Mouse (Mus musculus): ENCODE data around the gene Opn4. TPM values are rescaled to one million over a fixed set of nuclear protein-coding genes. Genes with fewer than 3 reads are reported as not detected.

The Opn4 gene
- polyA plus RNA-seq, 1 experiment from 2014 or later, result not detected

DNA sequence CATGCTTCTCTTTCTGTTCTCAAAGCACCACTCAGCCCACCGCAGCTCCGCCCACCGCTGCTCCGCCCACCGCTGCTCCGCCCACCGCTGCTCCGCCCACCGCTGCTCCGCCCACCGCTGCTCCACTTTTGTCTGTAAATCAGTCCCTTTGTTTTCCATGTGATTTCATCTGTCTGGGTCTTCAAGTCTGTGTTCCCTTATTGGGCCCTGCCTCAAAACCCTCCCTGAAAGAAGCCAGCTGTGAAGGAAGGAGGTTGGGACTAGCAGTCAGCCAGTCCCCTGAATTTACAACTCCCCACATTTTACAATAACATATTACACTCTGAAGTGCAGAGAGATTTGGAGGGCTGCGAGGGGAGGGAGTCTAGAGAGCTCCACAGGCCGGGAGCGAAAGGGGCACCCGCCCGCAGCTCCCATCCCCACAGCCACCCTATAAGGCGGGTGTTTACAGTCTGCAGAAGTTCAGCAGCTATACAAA is 59.2 kb downstream of the Opn4 start:
- Histone ChIP-seq H3K9me3 (ENCODE audit: low read length) (no peaks in the 10 kb centered on the region), H3K36me3 (replicated peaks; ENCODE audit: insufficient read depth, low read length) (no peaks in the 10 kb centered on the region), H3K9ac (replicated peaks) (no peak overlapping the region), H3K27ac (ENCODE audit: low read depth) (no peak overlapping the region), H3K4me1 (ENCODE audit: insufficient read depth) (no peaks in the 10 kb centered on the region), H3K4me2 (ENCODE audit: low read depth, low read length) (no peak overlapping the region), H3K27me3 (ENCODE audit: insufficient read depth, low read length) (peaks cover 9% of the 10 kb centered on the region), H3K4me3 (ENCODE audit: low read depth, low read length) (no peak overlapping the region)
- TF ChIP-seq EP300 (IDR thresholded peaks at IDR 0.05; ENCODE audit: low read depth) (no peak), CTCF (IDR thresholded peaks at IDR 0.05; ENCODE audit: low read depth) (no peak)
- no peak for DNase-seq
- no peak for ATAC-seq
- 26% methylated on average over 15 of the region's 17 CpGs for WGBS (ENCODE audit: insufficient replicate concordance)

Other genes starting within 250 kb of the Opn4 start
- gene Fam25c, start 244.7 kb downstream of the Opn4 start, polyA plus RNA-seq (2015; fragmentation: Nextera tagmentation; extraction: Ambion mirVana), result 5.8 and 5.9 TPM in 2 replicates
- gene Sncg, start 225.4 kb downstream of the Opn4 start, polyA plus RNA-seq (2015; fragmentation: Nextera tagmentation; extraction: Ambion mirVana), result 0.34 and 0.72 TPM in 2 replicates
- 3.2 and 3.3 TPM in 2 replicates for gene Mmrn2, start 224.7 kb downstream of the Opn4 start, polyA plus RNA-seq (2015; fragmentation: Nextera tagmentation; extraction: Ambion mirVana)
- 4.7 and 5.0 TPM in 2 replicates for gene Bmpr1a, start 96.8 kb downstream of the Opn4 start, polyA plus RNA-seq (2015; fragmentation: Nextera tagmentation; extraction: Ambion mirVana)
- gene 9230112D13Rik, start 77.3 kb downstream of the Opn4 start, polyA plus RNA-seq (2015; fragmentation: Nextera tagmentation; extraction: Ambion mirVana), result not detected in 2 replicates
- gene Ldb3, start 11.5 kb downstream of the Opn4 start, polyA plus RNA-seq (2015; fragmentation: Nextera tagmentation; extraction: Ambion mirVana), result 0.26 and 3.2 TPM in 2 replicates
- 15.3 TPM in 2 replicates for gene Wapl, start 73.8 kb upstream of the Opn4 start, polyA plus RNA-seq (2015; fragmentation: Nextera tagmentation; extraction: Ambion mirVana)
- gene Grid1, start 220.0 kb upstream of the Opn4 start, polyA plus RNA-seq (2015; fragmentation: Nextera tagmentation; extraction: Ambion mirVana), result not detected in 2 replicates